Mouse (Mus musculus): Measurements from ENCODE around the gene Qsox1. TPM values are rescaled to one million over a fixed set of nuclear protein-coding genes. Genes with fewer than 3 reads are reported as not detected.
A peak's percentile ranks its signal among the peaks of the same experiment; 100 is the strongest.

Qsox1 gene
- polyA plus RNA-seq, 1 experiment from 2014 or later = 28.4 TPM

GRCm38 (mm10) chr1:155820646-155821045 lies 8.0 kb upstream of the Qsox1 start:
- Histone ChIP-seq H3K9ac (ENCODE audit: low read depth, low read length) (no peak overlapping the region), H3K4me1 (replicated peaks; ENCODE audit: control insufficient read depth, insufficient read depth, low read length) (no peaks in the 10 kb centered on the region), H3K4me3 (ENCODE audit: low read depth, low read length) (no peak overlapping the region), H3K4me2 (replicated peaks; ENCODE audit: low read depth) (no peak overlapping the region), H3K36me3 (ENCODE audit: control insufficient read depth, insufficient read depth) (no peaks in the 10 kb centered on the region), H3K9me3 (ENCODE audit: control insufficient read depth) (no peaks in the 10 kb centered on the region), H3K27ac (ENCODE audit: low read depth, low read length) (no peak overlapping the region), H3K27me3 (replicated peaks; ENCODE audit: control insufficient read depth, insufficient read depth, low read length) (no peaks in the 10 kb centered on the region)
- 85% methylated on average over 5 of the region's 5 CpGs for WGBS
- TF ChIP-seq CTCF (IDR thresholded peaks at IDR 0.05; ENCODE audit: low read depth) = no peak
- ATAC-seq = no peak

- Histone ChIP-seq H3K4me2 (replicated peaks; ENCODE audit: low read depth) (no peak overlapping the region), H3K4me3 (ENCODE audit: low read depth, low read length) (no peak overlapping the region), H3K27ac (ENCODE audit: low read depth, low read length) (no peak overlapping the region), H3K9ac (ENCODE audit: low read depth, low read length) (no peak overlapping the region), H3K9me3 (ENCODE audit: control insufficient read depth) (no peaks in the 10 kb centered on the region), H3K4me1 (replicated peaks; ENCODE audit: control insufficient read depth, insufficient read depth, low read length) (peaks cover 5% of the 10 kb centered on the region; the same call in 1 of the 2 replicates), H3K36me3 (ENCODE audit: control insufficient read depth, insufficient read depth) (no peaks in the 10 kb centered on the region), H3K27me3 (replicated peaks; ENCODE audit: control insufficient read depth, insufficient read depth, low read length) (no peaks in the 10 kb centered on the region)
- TF ChIP-seq CTCF (IDR thresholded peaks at IDR 0.05; ENCODE audit: low read depth) = no peak
- WGBS = 39% methylated on average over 2 of the region's 2 CpGs
- ATAC-seq = no peak
These were observed 3.5 kb upstream of the Qsox1 start for GRCm38 (mm10) chr1:155816167-155816566.

- no peaks in the 10 kb centered on the region for H3K27me3 ChIP-seq (replicated peaks; ENCODE audit: control insufficient read depth, insufficient read depth, low read length)
- ATAC-seq = no peak; the same call in 1 of the 2 replicates
- peak overlapping the region; percentile 63 for H3K4me2 ChIP-seq (replicated peaks; ENCODE audit: low read depth)
- peak overlapping the region; percentile 61 for H3K9ac ChIP-seq (ENCODE audit: low read depth, low read length)
- H3K4me3 ChIP-seq (ENCODE audit: low read depth, low read length) = peak overlapping the region; percentile 64
- H3K36me3 ChIP-seq (ENCODE audit: control insufficient read depth, insufficient read depth) = no peaks in the 10 kb centered on the region; the same call in 1 of the 2 replicates
- H3K27ac ChIP-seq (ENCODE audit: low read depth, low read length) = no peak overlapping the region
- 3% methylated on average over 22 of the region's 22 CpGs for WGBS
- no peaks in the 10 kb centered on the region for H3K9me3 ChIP-seq (ENCODE audit: control insufficient read depth)
- H3K4me1 ChIP-seq (replicated peaks; ENCODE audit: control insufficient read depth, insufficient read depth, low read length) = peaks cover 10% of the 10 kb centered on the region; the same call in 1 of the 2 replicates
- no peak for TF ChIP-seq CTCF (IDR thresholded peaks at IDR 0.05; ENCODE audit: low read depth)
These were observed 601 bp downstream of the Qsox1 start for GRCm38 (mm10) chr1:155811995-155812580.

GRCm38 (mm10) chr1:155810616-155811015 lies 2.1 kb downstream of the Qsox1 start:
- 51% methylated on average over 7 of the region's 7 CpGs for WGBS
- H3K27ac ChIP-seq (ENCODE audit: low read depth, low read length) = peak overlapping the region; percentile 60
- H3K36me3 ChIP-seq (ENCODE audit: control insufficient read depth, insufficient read depth) = no peaks in the 10 kb centered on the region; the same call in 1 of the 2 replicates
- H3K4me2 ChIP-seq (replicated peaks; ENCODE audit: low read depth) = peak overlapping the region; percentile 63
- H3K9me3 ChIP-seq (ENCODE audit: control insufficient read depth) = no peaks in the 10 kb centered on the region
- H3K4me1 ChIP-seq (replicated peaks; ENCODE audit: control insufficient read depth, insufficient read depth, low read length) = peaks cover 10% of the 10 kb centered on the region; the same call in 1 of the 2 replicates
- no peak for ATAC-seq
- no peaks in the 10 kb centered on the region for H3K27me3 ChIP-seq (replicated peaks; ENCODE audit: control insufficient read depth, insufficient read depth, low read length)
- H3K9ac ChIP-seq (ENCODE audit: low read depth, low read length) = no peak overlapping the region
- H3K4me3 ChIP-seq (ENCODE audit: low read depth, low read length) = no peak overlapping the region; the same call in 1 of the 2 replicates
- no peak for TF ChIP-seq CTCF (IDR thresholded peaks at IDR 0.05; ENCODE audit: low read depth)

GRCm38 (mm10) chr1:155809706-155810442 lies 2.8 kb downstream of the Qsox1 start:
- H3K4me1 ChIP-seq (replicated peaks; ENCODE audit: control insufficient read depth, insufficient read depth, low read length) = peaks cover 10% of the 10 kb centered on the region; the same call in 1 of the 2 replicates
- no peak overlapping the region for H3K4me3 ChIP-seq (ENCODE audit: low read depth, low read length)
- H3K9ac ChIP-seq (ENCODE audit: low read depth, low read length) = no peak overlapping the region
- no peak for TF ChIP-seq CTCF (IDR thresholded peaks at IDR 0.05; ENCODE audit: low read depth)
- WGBS = 33% methylated on average over 10 of the region's 10 CpGs
- peak overlapping the region; percentile 63 for H3K4me2 ChIP-seq (replicated peaks; ENCODE audit: low read depth)
- H3K36me3 ChIP-seq (ENCODE audit: control insufficient read depth, insufficient read depth) = no peaks in the 10 kb centered on the region; the same call in 1 of the 2 replicates
- no peaks in the 10 kb centered on the region for H3K27me3 ChIP-seq (replicated peaks; ENCODE audit: control insufficient read depth, insufficient read depth, low read length)
- no peaks in the 10 kb centered on the region for H3K9me3 ChIP-seq (ENCODE audit: control insufficient read depth)
- ATAC-seq = 0 out of 2 replicates have a peak, but pooled peaks have one; percentile 22
- H3K27ac ChIP-seq (ENCODE audit: low read depth, low read length) = peak overlapping the region; percentile 60

- no peak for TF ChIP-seq CTCF (IDR thresholded peaks at IDR 0.05; ENCODE audit: low read depth)
- Histone ChIP-seq H3K4me1 (replicated peaks; ENCODE audit: control insufficient read depth, insufficient read depth, low read length) (peaks cover 6% of the 10 kb centered on the region; the same call in 1 of the 2 replicates), H3K4me3 (ENCODE audit: low read depth, low read length) (no peak overlapping the region), H3K27ac (ENCODE audit: low read depth, low read length) (no peak overlapping the region), H3K4me2 (replicated peaks; ENCODE audit: low read depth) (no peak overlapping the region), H3K9me3 (ENCODE audit: control insufficient read depth) (no peaks in the 10 kb centered on the region), H3K36me3 (ENCODE audit: control insufficient read depth, insufficient read depth) (peaks cover 3% of the 10 kb centered on the region; the same call in 1 of the 2 replicates), H3K9ac (ENCODE audit: low read depth, low read length) (no peak overlapping the region), H3K27me3 (replicated peaks; ENCODE audit: control insufficient read depth, insufficient read depth, low read length) (no peaks in the 10 kb centered on the region)
- ATAC-seq = no peak
- whole genome bisulfite sequencing = 98% methylated on average over 4 of the region's 4 CpGs
These were observed 4.4 kb downstream of the Qsox1 start for GRCm38 (mm10) chr1:155808261-155808660.
